Mouse (Mus musculus) liver (tissue): Measurements from ENCODE around the gene Capza1.

ENCODE experiments used
- DNase-seq: peaks from one replicate; pipeline ENCODE4 v3.0.0-alpha.2; 2020; ENCODE audit warnings: mixed read lengths

The Capza1 gene

DNA sequence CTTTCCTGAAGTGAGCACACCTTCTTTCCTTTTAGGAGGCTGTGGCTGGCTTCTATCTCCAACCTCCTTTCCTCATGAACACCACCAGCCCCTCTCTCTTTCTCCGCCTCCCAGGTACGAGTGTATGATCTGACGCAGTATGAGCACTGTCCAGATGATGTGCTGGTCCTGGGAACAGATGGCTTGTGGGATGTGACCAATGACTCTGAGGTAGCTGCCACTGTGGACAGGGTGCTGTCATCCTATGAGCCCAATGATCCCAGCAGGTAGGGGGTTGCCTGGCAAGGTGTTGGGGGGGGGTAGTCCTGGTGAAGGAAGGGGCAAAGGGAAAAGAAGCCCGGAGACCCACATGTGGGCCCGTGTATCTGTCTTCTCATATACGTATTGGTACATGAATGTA lies 79.0 kb downstream of the Capza1 start:
- DNase-seq: no peak

- no peak for DNase-seq
Observed at GRCm38 (mm10) chr3:104783971-104784500, 80.3 kb downstream of the Capza1 start.

DNA sequence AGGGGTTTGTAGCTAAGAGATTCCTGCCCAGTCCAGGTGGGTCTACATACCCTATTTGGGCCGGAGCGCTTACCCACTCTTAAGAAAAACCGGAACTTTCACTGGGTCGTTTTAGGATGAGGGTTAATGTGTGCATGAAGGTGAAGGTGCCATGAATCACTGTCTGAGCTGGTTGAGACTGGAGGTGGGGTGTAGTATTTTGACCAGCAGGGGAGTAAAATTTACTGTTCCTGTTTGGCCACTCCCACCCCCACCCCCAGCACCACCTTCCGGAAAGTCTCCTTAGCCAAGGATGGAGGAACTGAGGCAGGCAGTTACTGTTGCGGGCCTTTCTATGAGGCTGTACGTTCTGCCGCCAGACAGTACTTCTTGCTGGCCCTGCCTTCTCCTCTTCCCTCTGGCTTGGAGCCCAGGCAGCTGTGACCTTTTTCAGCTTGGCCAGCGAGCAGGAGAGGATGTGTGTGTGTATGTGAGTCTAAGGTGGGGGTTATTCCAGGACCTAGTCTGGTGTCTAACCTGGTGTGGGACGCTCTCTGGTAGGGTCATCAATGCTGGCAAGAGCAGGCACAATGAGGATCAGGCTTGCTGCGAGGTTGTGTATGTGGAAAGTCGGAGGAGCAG lies 82.1 kb downstream of the Capza1 start:
- DNase-seq: no peak

GRCm38 (mm10) chr3:104781471-104781903 lies 82.8 kb downstream of the Capza1 start, which contains the start of gene Fam19a3:
Fam19a3 (minus strand) TSS chr3:104781840.
- DNase-seq: no peak

GRCm38 (mm10) chr3:104780561-104781420 lies 83.5 kb downstream of the Capza1 start, which contains the start of gene Ppm1j:
Ppm1j (plus strand) TSS chr3:104781056.
- peak; percentile 76 for DNase-seq

DNA sequence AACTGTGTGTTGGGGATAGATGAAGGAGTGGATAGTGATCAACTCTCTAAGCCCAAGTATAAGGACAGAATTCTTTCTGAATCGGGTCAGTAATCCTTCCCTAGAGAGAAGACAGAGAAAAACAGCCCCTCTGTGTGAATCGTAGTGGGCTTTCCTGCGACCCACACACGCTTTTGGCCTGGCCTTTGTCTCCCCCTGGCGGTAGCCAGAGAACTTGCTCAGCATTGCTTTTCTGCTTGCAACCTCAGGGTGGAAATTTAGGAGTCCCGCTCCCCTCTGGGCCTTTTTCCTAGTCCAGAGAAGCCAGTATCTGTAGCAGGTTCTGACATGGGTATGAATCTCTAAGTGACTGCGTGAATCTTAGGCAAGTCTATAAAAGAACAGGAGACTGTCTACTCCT lies 84.4 kb downstream of the Capza1 start:
- DNase-seq: peak; percentile 66

DNA sequence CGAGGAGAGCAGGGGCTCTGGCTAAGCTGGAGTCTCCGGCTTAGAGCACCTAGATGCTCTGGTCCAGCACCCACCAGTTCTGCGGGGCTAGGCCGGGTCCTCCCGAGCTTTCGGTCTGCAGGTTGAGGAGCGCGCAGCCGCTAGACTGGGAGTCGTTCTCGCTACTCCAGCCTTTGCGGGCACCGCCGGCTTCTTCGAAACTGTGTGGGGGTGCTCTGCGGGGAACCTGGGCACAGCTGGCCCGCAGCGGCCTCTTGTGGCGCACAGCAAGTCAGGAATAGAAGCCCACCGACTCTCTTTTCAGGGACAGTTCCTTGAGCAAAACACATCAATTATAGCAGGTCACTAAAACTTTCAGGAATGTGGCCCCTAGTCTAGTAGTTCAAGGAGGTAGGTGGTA lies 87.0 kb downstream of the Capza1 start:
- no peak for DNase-seq

DNA sequence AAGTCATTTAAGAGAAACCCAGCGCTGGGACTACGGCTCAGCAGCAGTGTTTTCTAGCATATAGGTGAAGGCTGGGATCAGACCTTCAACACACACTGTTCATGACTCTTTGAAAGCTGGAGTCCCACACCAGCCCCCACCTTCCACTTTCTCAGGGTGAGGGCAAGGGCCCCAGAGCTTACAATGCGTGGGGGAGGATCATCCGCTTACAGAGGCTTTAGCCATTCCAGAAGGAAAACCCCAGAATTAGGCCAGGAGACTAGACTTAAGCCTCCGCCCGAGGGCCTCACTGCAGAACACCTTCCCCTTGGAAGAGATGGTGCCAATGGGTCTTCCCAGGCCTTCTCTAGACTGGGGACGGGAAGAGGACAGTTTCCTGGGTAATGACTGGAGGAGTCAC lies 91.0 kb downstream of the Capza1 start:
- DNase-seq: no peak
